Mouse (Mus musculus): ENCODE measurements around the gene Thap11. TPM values are rescaled to one million over a fixed set of nuclear protein-coding genes. Genes with fewer than 3 reads are reported as not detected.

Thap11 gene
- polyA plus RNA-seq (2012; rRNA removed), result 20.3 TPM in 2 replicates

GRCm38 (mm10) chr8:105854715-105855216, at the start of gene Thap11:
TSS of gene Thap11 (plus strand) at chr8:105855132.

GRCm38 (mm10) chr8:105826861-105827848, 27.8 kb upstream of the Thap11 start, which contains the start of the genes Ranbp10 and Tsnaxip1:
TSS of gene Ranbp10 (minus strand) at chr8:105827350.
TSS of gene Tsnaxip1 (plus strand) at chr8:105827731.

GRCm38 (mm10) chr8:105853178-105853577, 1.8 kb upstream of the Thap11 start, which contains the start of gene Cenpt:
TSS of gene Cenpt (minus strand) at chr8:105853278.

GRCm38 (mm10) chr8:105860143-105860981, 5.4 kb downstream of the Thap11 start, which contains the start of gene Nutf2:
TSS of gene Nutf2 (plus strand) at chr8:105860580.

GRCm38 (mm10) chr8:105880754-105881520, 26.0 kb downstream of the Thap11 start, which contains the start of gene Edc4:
TSS of gene Edc4 (plus strand) at chr8:105880881.

GRCm38 (mm10) chr8:105893339-105893738, 38.4 kb downstream of the Thap11 start, which contains the start of gene Nrn1l:
TSS of gene Nrn1l (plus strand) at chr8:105893567.

GRCm38 (mm10) chr8:105900180-105900940, 45.4 kb downstream of the Thap11 start, which contains the start of gene Pskh1:
TSS of gene Pskh1 (plus strand) at chr8:105900441.

Other genes with a start within 250 kb of the Thap11 start
- gene Ripor1, start 249.9 kb upstream of the Thap11 start, polyA plus RNA-seq (2012; rRNA removed), result 3.9 and 5.0 TPM in 2 replicates
- 12.4 and 14.0 TPM in 2 replicates for gene Ctcf, start 218.6 kb upstream of the Thap11 start, polyA plus RNA-seq (2012; rRNA removed)
- gene Agrp, start 217.7 kb upstream of the Thap11 start, polyA plus RNA-seq (2012; rRNA removed), result not detected in 2 replicates
- 1.8 TPM in 2 replicates for gene Carmil2, start 168.9 kb upstream of the Thap11 start, polyA plus RNA-seq (2012; rRNA removed)
- gene Acd, start 154.0 kb upstream of the Thap11 start, polyA plus RNA-seq (2012; rRNA removed), result 8.9 and 10.0 TPM in 2 replicates
- 4.9 and 5.3 TPM in 2 replicates for gene Pard6a, start 154.0 kb upstream of the Thap11 start, polyA plus RNA-seq (2012; rRNA removed)
- not detected in 2 replicates for gene 4933405L10Rik, start 147.5 kb upstream of the Thap11 start, polyA plus RNA-seq (2012; rRNA removed)
- gene Enkd1, start 146.9 kb upstream of the Thap11 start, polyA plus RNA-seq (2012; rRNA removed), result 4.3 and 5.1 TPM in 2 replicates
- 1.3 and 1.4 TPM in 2 replicates for gene Gfod2, start 96.5 kb upstream of the Thap11 start, polyA plus RNA-seq (2012; rRNA removed)
- gene Ranbp10, start 27.8 kb upstream of the Thap11 start, polyA plus RNA-seq (2012; rRNA removed), result 35.8 and 39.9 TPM in 2 replicates
- 0.05 and 0.08 TPM in 2 replicates for gene Tsnaxip1, start 27.4 kb upstream of the Thap11 start, polyA plus RNA-seq (2012; rRNA removed)
- gene Cenpt, start 1.9 kb upstream of the Thap11 start, polyA plus RNA-seq (2012; rRNA removed), result 13.7 and 15.3 TPM in 2 replicates
- gene Nutf2, start 5.4 kb downstream of the Thap11 start, polyA plus RNA-seq (2012; rRNA removed), result 59.4 and 65.4 TPM in 2 replicates
- 13.5 and 15.0 TPM in 2 replicates for gene Edc4, start 25.7 kb downstream of the Thap11 start, polyA plus RNA-seq (2012; rRNA removed)
- gene Nrn1l, start 38.4 kb downstream of the Thap11 start, polyA plus RNA-seq (2012; rRNA removed), result 0.24 and 0.31 TPM in 2 replicates
- gene Pskh1, start 45.3 kb downstream of the Thap11 start, polyA plus RNA-seq (2012; rRNA removed), result 12.6 and 14.4 TPM in 2 replicates
- gene Ctrl, start 78.7 kb downstream of the Thap11 start, polyA plus RNA-seq (2012; rRNA removed), result 0.66 and 1.1 TPM in 2 replicates
- gene Psmb10, start 83.3 kb downstream of the Thap11 start, polyA plus RNA-seq (2012; rRNA removed), result 49.3 and 54.3 TPM in 2 replicates
- gene Lcat, start 88.2 kb downstream of the Thap11 start, polyA plus RNA-seq (2012; rRNA removed), result 212 and 219 TPM in 2 replicates
- gene Slc12a4, start 111.0 kb downstream of the Thap11 start, polyA plus RNA-seq (2012; rRNA removed), result 9.7 and 12.2 TPM in 2 replicates
- not detected in 2 replicates for gene Dpep3, start 124.3 kb downstream of the Thap11 start, polyA plus RNA-seq (2012; rRNA removed)
- 6.8 and 7.1 TPM in 2 replicates for gene Dus2, start 136.2 kb downstream of the Thap11 start, polyA plus RNA-seq (2012; rRNA removed)
- gene Dpep2nb, start 150.8 kb downstream of the Thap11 start, polyA plus RNA-seq (2012; rRNA removed), result not detected in 2 replicates
- gene Ddx28, start 156.8 kb downstream of the Thap11 start, polyA plus RNA-seq (2012; rRNA removed), result 7.3 and 7.7 TPM in 2 replicates
- 7.9 and 8.0 TPM in 2 replicates for gene Nfatc3, start 203.7 kb downstream of the Thap11 start, polyA plus RNA-seq (2012; rRNA removed)

Measured in liver, embryonic 18 days (tissue).